Comparison of ENCODE assay signal across 8 mouse cellular contexts in genomic region chr17:17829052-17829785, GRCm38 (mm10). TPM values are rescaled to one million over a fixed set of nuclear protein-coding genes. Genes with fewer than 3 reads are reported as not detected.
DNase-seq lines count a peak whose midpoint lies in the region; ATAC-seq lines count a peak whose summit lies in the region.

No protein-coding gene starts in this region.

- H3K27me3 ChIP-seq in hindbrain, embryonic 16.5 days (replicated peaks; ENCODE audit: control insufficient read depth, insufficient read depth, low read length) = no peaks in the 10 kb centered on the region
- no peaks in the 10 kb centered on the region for H3K27me3 ChIP-seq in midbrain, embryonic 15.5 days (replicated peaks)

- DNase-seq in adrenal gland, adult (ENCODE audit: inconsistent age in 2 of 2, low spot score in 1 of 2) = peak; percentile 35 to 70
- DNase-seq in adrenal gland, postnatal 4 days (ENCODE audit: low spot score in 2 of 2) = no peak
- DNase-seq in ovary, postnatal 36 days (ENCODE audit: low spot score) = peak; percentile 23
- DNase-seq in ovary, postnatal 10 days (ENCODE audit: low spot score) = no peak
- no peak for DNase-seq in frontal cortex, adult 2 months (ENCODE audit: extremely low spot score in 1 of 2, low spot score in 1 of 2)
- DNase-seq in spleen, adult 12 weeks (ENCODE audit: low spot score) = no peak

- no peak for ATAC-seq in hindbrain, embryonic 16.5 days
- no peak for ATAC-seq in midbrain, embryonic 15.5 days (replicated peaks)

- peak overlapping the region; percentile 87 for H3K4me3 ChIP-seq in hindbrain, embryonic 16.5 days (ENCODE audit: low read length)
- H3K4me3 ChIP-seq in midbrain, embryonic 15.5 days = peak overlapping the region; percentile 98

- H3K36me3 ChIP-seq in hindbrain, embryonic 16.5 days (ENCODE audit: control insufficient read depth, insufficient read depth, low read length) = 0 out of 2 replicates have a peak, but pooled peaks cover 3% of the 10 kb centered on the region
- H3K36me3 ChIP-seq in midbrain, embryonic 15.5 days (replicated peaks) = peaks cover 6% of the 10 kb centered on the region

- no peaks in the 10 kb centered on the region for H3K9me3 ChIP-seq in hindbrain, embryonic 16.5 days (ENCODE audit: control insufficient read depth, low read length)
- H3K9me3 ChIP-seq in midbrain, embryonic 15.5 days = no peaks in the 10 kb centered on the region

- H3K4me2 ChIP-seq in hindbrain, embryonic 16.5 days (ENCODE audit: low read length) = peak overlapping the region; percentile 84
- H3K4me2 ChIP-seq in midbrain, embryonic 15.5 days = peak overlapping the region; percentile 89

- H3K9ac ChIP-seq in hindbrain, embryonic 16.5 days (ENCODE audit: low read depth, low read length) = peak overlapping the region; percentile 98
- H3K9ac ChIP-seq in midbrain, embryonic 15.5 days = peak overlapping the region; percentile 100

- peak overlapping the region; percentile 100 for H3K27ac ChIP-seq in hindbrain, embryonic 16.5 days (ENCODE audit: low read depth, low read length)
- peak overlapping the region; percentile 100 for H3K27ac ChIP-seq in midbrain, embryonic 15.5 days

- peaks cover 27% of the 10 kb centered on the region for H3K4me1 ChIP-seq in hindbrain, embryonic 16.5 days (ENCODE audit: control insufficient read depth, insufficient read depth, low read depth, low read length)
- peaks cover 52% of the 10 kb centered on the region for H3K4me1 ChIP-seq in midbrain, embryonic 15.5 days

- 3% methylated on average over 6 of the region's 6 CpGs for WGBS in hindbrain, embryonic 16.5 days
- 2% methylated on average over 6 of the region's 6 CpGs for WGBS in midbrain, embryonic 15.5 days

RNA-seq across cellular contexts. Expression of gene Spaca6, which starts 2.3 kb away (rescaled TPM):
- 100 to 1,000 TPM; 120 to 124 TPM for total RNA-seq in adrenal gland, postnatal 4 days (2021)
- 24.4 and 24.6 TPM in 2 replicates for polyA plus RNA-seq in hindbrain, embryonic 16.5 days (2015; fragmentation: Nextera tagmentation; extraction: Ambion mirVana)
- 30.3 and 33.3 TPM in 2 replicates for polyA plus RNA-seq in midbrain, embryonic 15.5 days (2015; fragmentation: Nextera tagmentation; extraction: Ambion mirVana)
- 111 and 119 TPM in 2 replicates for polyA plus RNA-seq in frontal cortex, adult 2 months (2012; rRNA removed)

RNA-seq across cellular contexts. Expression of gene Has1, which starts 25.8 kb away (rescaled TPM):
- under 1 TPM in 1 of 2 experiments, not detected in 1; 0.20 TPM for total RNA-seq in adrenal gland, postnatal 4 days (2021)
- polyA plus RNA-seq in hindbrain, embryonic 16.5 days (2015; fragmentation: Nextera tagmentation; extraction: Ambion mirVana) = 1.7 TPM in 2 replicates
- 1.2 and 1.6 TPM in 2 replicates for polyA plus RNA-seq in midbrain, embryonic 15.5 days (2015; fragmentation: Nextera tagmentation; extraction: Ambion mirVana)
- 0.46 and 0.57 TPM in 2 replicates for polyA plus RNA-seq in frontal cortex, adult 2 months (2012; rRNA removed)

RNA-seq across cellular contexts. Expression of gene Fpr1, which starts 54.5 kb away (rescaled TPM):
- under 1 TPM; 0.31 to 0.76 TPM for total RNA-seq in adrenal gland, postnatal 4 days (2021)
- polyA plus RNA-seq in hindbrain, embryonic 16.5 days (2015; fragmentation: Nextera tagmentation; extraction: Ambion mirVana) = 0.15 and 0.30 TPM in 2 replicates
- 0.22 and 0.25 TPM in 2 replicates for polyA plus RNA-seq in midbrain, embryonic 15.5 days (2015; fragmentation: Nextera tagmentation; extraction: Ambion mirVana)
- polyA plus RNA-seq in frontal cortex, adult 2 months (2012; rRNA removed) = not detected in 2 replicates

RNA-seq across cellular contexts. Expression of gene Fpr2, which starts 58.4 kb away (rescaled TPM):
- total RNA-seq in adrenal gland, postnatal 4 days (2021) = 1 to 10 TPM; 1.8 to 2.0 TPM
- polyA plus RNA-seq in hindbrain, embryonic 16.5 days (2015; fragmentation: Nextera tagmentation; extraction: Ambion mirVana) = 0.31 and 0.41 TPM in 2 replicates
- not detected in 2 replicates for polyA plus RNA-seq in midbrain, embryonic 15.5 days (2015; fragmentation: Nextera tagmentation; extraction: Ambion mirVana)
- polyA plus RNA-seq in frontal cortex, adult 2 months (2012; rRNA removed) = 0.44 and 0.58 TPM in 2 replicates

RNA-seq across cellular contexts. Expression of gene Fpr3, which starts 58.4 kb away (rescaled TPM):
- not detected for total RNA-seq in adrenal gland, postnatal 4 days (2021)
- not detected in 2 replicates for polyA plus RNA-seq in hindbrain, embryonic 16.5 days (2015; fragmentation: Nextera tagmentation; extraction: Ambion mirVana)
- polyA plus RNA-seq in midbrain, embryonic 15.5 days (2015; fragmentation: Nextera tagmentation; extraction: Ambion mirVana) = not detected in 2 replicates
- not detected in 2 replicates for polyA plus RNA-seq in frontal cortex, adult 2 months (2012; rRNA removed)

Comparison
In these comparisons a context has a peak if more than half of its experiments do, and no peak if none do; other contexts are left out.
1. DNase-seq: peak in adrenal gland, adult (2 of 2) and ovary, postnatal 36 days (single experiment); none in adrenal gland, postnatal 4 days (0 of 2), ovary, postnatal 10 days (single experiment), frontal cortex, adult 2 months (0 of 2) and spleen, adult 12 weeks (single experiment).